Mouse (Mus musculus): ENCODE data around the gene Lhx5. TPM values are rescaled to one million over a fixed set of nuclear protein-coding genes. Genes with fewer than 3 reads are reported as not detected.

Gene Lhx5
- polyA plus RNA-seq, 1 experiment from 2014 or later = not detected

DNA sequence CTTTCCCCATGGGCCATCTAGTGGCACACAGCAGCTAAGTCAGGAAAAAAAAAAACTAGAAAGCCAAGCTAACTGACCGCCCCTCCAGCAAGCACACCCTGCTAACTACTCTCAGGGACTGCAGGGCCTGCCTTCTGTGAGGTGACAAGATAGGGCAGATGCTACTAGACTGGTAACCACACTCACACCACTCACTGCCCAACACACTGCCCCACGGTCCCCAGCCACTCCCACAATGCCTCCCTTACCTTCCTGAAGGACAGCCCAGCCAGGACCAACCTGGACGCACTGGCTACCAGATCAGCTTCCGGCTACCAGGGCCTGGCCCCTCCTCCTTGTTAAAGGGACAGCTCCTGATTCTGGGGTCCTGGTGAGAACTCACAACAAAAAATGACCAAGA lies 35.5 kb downstream of the Lhx5 start:
- Histone ChIP-seq H3K27me3 (ENCODE audit: control insufficient read depth, insufficient read depth, low read depth, low read length) (peaks cover 4% of the 10 kb centered on the region; the same call in 1 of the 2 replicates), H3K9me3 (ENCODE audit: control insufficient read depth, low read length) (no peaks in the 10 kb centered on the region), H3K4me1 (replicated peaks; ENCODE audit: control insufficient read depth, insufficient read depth, low read length) (no peaks in the 10 kb centered on the region), H3K4me3 (ENCODE audit: low read length) (peak overlapping the region; percentile 27), H3K4me2 (ENCODE audit: low read depth, low read length) (peak overlapping the region; percentile 33), H3K36me3 (ENCODE audit: control insufficient read depth, insufficient read depth, low read length) (no peaks in the 10 kb centered on the region), H3K27ac (ENCODE audit: low read length) (no peak overlapping the region), H3K9ac (ENCODE audit: low read length) (no peak overlapping the region; the same call in 1 of the 2 replicates)
- 2% methylated on average over 4 of the region's 4 CpGs for whole genome bisulfite sequencing
- ATAC-seq (ENCODE audit: low read depth) = no peak

DNA sequence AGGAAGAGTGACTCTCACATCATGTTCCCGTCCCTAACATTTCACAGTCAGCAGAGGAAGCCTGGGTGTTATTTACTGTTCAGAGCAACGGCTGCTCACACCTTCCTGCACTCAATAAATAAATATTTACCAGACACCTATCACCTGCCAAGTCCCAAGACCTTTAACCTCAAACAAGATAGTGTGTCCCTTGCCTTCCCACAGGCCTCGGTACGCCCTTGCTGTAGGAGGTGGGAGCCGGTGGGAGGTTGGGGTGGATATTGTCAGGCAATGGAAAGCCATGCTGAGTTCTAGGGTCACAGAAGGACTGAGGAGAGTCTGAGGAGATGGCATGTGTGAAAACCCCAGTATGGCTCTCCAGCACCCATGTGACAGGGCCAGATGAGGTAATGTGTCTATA lies 36.8 kb downstream of the Lhx5 start:
- H3K27me3 ChIP-seq (ENCODE audit: control insufficient read depth, insufficient read depth, low read depth, low read length) = no peaks in the 10 kb centered on the region
- H3K9me3 ChIP-seq (ENCODE audit: control insufficient read depth, low read length) = no peaks in the 10 kb centered on the region
- H3K9ac ChIP-seq (ENCODE audit: low read length) = no peak overlapping the region
- WGBS = 45% methylated on average over 5 of the region's 5 CpGs
- H3K4me2 ChIP-seq (ENCODE audit: low read depth, low read length) = no peak overlapping the region
- no peaks in the 10 kb centered on the region for H3K36me3 ChIP-seq (ENCODE audit: control insufficient read depth, insufficient read depth, low read length)
- H3K4me3 ChIP-seq (ENCODE audit: low read length) = no peak overlapping the region
- H3K4me1 ChIP-seq (replicated peaks; ENCODE audit: control insufficient read depth, insufficient read depth, low read length) = no peaks in the 10 kb centered on the region
- H3K27ac ChIP-seq (ENCODE audit: low read length) = no peak overlapping the region
- ATAC-seq (ENCODE audit: low read depth) = no peak

DNA sequence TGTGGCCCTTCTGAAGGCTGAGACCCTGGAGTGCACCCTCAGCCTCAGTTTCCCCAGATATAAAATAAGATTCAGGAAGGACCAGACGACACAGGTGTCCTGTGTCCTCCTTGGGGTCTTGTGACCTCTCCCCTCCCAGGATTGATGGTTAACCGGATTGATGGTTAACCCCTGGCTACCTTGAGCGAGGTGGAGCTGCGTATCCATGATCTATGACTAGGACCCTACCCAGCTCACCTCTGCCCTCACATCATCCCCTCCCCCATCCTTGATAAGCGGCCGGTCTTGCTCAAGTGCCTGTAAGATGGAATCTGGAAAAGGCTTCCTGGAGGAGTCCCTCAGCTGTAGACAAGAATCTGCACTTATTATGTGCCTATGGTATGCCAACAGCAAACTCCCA lies 37.3 kb downstream of the Lhx5 start:
- Histone ChIP-seq H3K36me3 (ENCODE audit: control insufficient read depth, insufficient read depth, low read length) (no peaks in the 10 kb centered on the region), H3K4me3 (ENCODE audit: low read length) (no peak overlapping the region), H3K4me2 (ENCODE audit: low read depth, low read length) (no peak overlapping the region), H3K9ac (ENCODE audit: low read length) (no peak overlapping the region), H3K27me3 (ENCODE audit: control insufficient read depth, insufficient read depth, low read depth, low read length) (no peaks in the 10 kb centered on the region), H3K27ac (ENCODE audit: low read length) (no peak overlapping the region), H3K4me1 (replicated peaks; ENCODE audit: control insufficient read depth, insufficient read depth, low read length) (no peaks in the 10 kb centered on the region), H3K9me3 (ENCODE audit: control insufficient read depth, low read length) (no peaks in the 10 kb centered on the region)
- ATAC-seq (ENCODE audit: low read depth) = no peak
- WGBS = 64% methylated on average over 6 of the region's 6 CpGs

DNA sequence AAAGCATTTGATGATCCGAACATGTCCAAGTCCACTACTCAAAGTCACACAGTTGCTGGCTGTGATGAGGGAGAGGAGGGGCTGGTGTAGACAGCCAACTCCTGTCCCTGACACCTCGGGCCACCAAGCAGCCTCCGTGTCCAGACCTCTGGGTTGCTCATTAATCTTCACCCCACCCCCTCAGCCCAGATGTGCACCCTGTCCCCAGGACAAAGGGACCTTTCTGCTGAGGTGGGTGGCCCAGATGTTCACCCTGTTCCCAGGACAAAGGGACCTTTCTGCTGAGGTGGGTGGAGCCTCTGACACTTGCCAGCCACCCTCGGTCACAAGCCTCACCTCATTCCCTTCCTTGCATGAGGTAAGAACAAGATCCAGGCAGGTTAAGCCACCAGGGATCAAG lies 40.0 kb downstream of the Lhx5 start:
- no peak overlapping the region for H3K4me2 ChIP-seq (ENCODE audit: low read depth, low read length)
- H3K27me3 ChIP-seq (ENCODE audit: control insufficient read depth, insufficient read depth, low read depth, low read length) = no peaks in the 10 kb centered on the region
- no peak overlapping the region for H3K4me3 ChIP-seq (ENCODE audit: low read length)
- no peaks in the 10 kb centered on the region for H3K9me3 ChIP-seq (ENCODE audit: control insufficient read depth, low read length)
- 19% methylated on average over 4 of the region's 4 CpGs for WGBS
- H3K9ac ChIP-seq (ENCODE audit: low read length) = no peak overlapping the region
- no peak overlapping the region for H3K27ac ChIP-seq (ENCODE audit: low read length)
- no peak for ATAC-seq (ENCODE audit: low read depth)
- H3K36me3 ChIP-seq (ENCODE audit: control insufficient read depth, insufficient read depth, low read length) = no peaks in the 10 kb centered on the region
- peaks cover 5% of the 10 kb centered on the region for H3K4me1 ChIP-seq (replicated peaks; ENCODE audit: control insufficient read depth, insufficient read depth, low read length)

DNA sequence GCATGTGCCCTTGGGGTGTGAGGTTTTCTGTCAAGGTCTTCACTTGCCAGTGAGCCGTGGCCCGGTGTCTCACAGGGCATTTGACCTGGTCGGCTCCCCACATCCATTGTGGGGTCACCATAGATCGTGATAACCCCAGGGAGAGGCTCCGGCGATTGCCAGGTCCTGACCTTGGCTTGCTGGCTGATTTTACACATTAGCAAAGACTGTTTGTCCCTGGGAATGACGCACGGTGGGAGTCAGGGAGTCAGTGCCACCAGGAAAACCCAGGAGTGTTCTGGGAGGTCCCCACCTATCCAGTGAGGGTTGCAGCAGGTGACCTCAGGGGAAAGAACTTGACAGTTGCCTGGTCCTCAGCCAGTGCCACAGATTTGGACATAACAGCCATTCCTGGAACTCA lies 41.3 kb downstream of the Lhx5 start, which contains the start of gene Sdsl:
Gene Sdsl (minus strand): TSS at position 41 of the 400 bp plus-strand sequence.
- no peak within 1 kb of the TSS for H3K4me2 ChIP-seq (ENCODE audit: low read depth, low read length)
- no peaks in the 10 kb centered on the region for H3K9me3 ChIP-seq (ENCODE audit: control insufficient read depth, low read length)
- no peak for ATAC-seq (ENCODE audit: low read depth)
- H3K36me3 ChIP-seq (ENCODE audit: control insufficient read depth, insufficient read depth, low read length) = no peaks in the 10 kb centered on the region
- 56% methylated on average over 8 of the region's 8 CpGs for WGBS
- H3K9ac ChIP-seq (ENCODE audit: low read length) = no peak within 1 kb of the TSS
- H3K4me1 ChIP-seq (replicated peaks; ENCODE audit: control insufficient read depth, insufficient read depth, low read length) = peaks cover 5% of the 10 kb centered on the region
- H3K27me3 ChIP-seq (ENCODE audit: control insufficient read depth, insufficient read depth, low read depth, low read length) = no peaks in the 10 kb centered on the region; the same call in 1 of the 2 replicates
- H3K27ac ChIP-seq (ENCODE audit: low read length) = no peak within 1 kb of the TSS
- H3K4me3 ChIP-seq (ENCODE audit: low read length) = no peak within 1 kb of the TSS

DNA sequence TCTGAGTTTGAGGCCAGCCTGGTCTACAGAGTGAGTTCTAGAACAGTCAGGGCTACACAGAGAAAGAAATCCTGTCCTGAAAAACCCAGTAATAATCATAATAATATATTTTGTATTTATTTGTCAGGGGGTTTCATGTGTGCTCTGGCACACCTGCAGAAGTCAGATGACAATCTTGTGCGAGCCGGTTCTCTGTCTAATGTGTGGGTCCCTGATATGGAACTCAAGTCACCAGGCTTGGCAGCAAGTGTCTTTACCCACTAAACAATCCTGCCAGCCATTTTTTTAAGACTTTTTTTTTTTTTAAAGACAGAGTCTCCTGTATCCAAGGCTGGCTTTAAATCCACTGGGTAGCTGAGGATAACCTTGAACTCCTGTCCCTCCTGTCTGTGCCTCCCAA lies 41.9 kb downstream of the Lhx5 start:
- ATAC-seq (ENCODE audit: low read depth) = no peak
- Histone ChIP-seq H3K9ac (ENCODE audit: low read length) (no peak overlapping the region), H3K4me1 (replicated peaks; ENCODE audit: control insufficient read depth, insufficient read depth, low read length) (peaks cover 5% of the 10 kb centered on the region), H3K27me3 (ENCODE audit: control insufficient read depth, insufficient read depth, low read depth, low read length) (no peaks in the 10 kb centered on the region; the same call in 1 of the 2 replicates), H3K4me3 (ENCODE audit: low read length) (no peak overlapping the region), H3K9me3 (ENCODE audit: control insufficient read depth, low read length) (no peaks in the 10 kb centered on the region), H3K4me2 (ENCODE audit: low read depth, low read length) (no peak overlapping the region), H3K27ac (ENCODE audit: low read length) (no peak overlapping the region), H3K36me3 (ENCODE audit: control insufficient read depth, insufficient read depth, low read length) (no peaks in the 10 kb centered on the region)
- 74% methylated on average over 2 of the region's 2 CpGs for WGBS

DNA sequence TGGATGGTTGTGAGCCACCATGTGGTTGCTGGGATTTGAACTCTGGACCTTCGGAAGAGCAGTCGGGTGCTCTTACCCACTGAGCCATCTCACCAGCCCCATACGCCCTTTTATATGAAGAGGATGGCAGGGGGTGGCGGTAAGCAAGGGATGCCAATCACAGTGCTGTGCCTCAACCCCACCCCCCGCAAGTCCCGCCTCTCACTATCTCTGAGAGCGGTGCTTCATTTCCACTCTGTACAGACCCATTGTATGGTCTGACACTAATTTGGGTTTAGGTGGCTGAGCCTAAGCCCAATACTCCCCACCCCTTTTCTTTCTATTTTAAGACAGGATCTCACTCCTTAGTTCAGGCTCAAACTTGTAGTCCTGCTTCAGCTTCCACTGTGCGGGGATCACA lies 44.4 kb downstream of the Lhx5 start:
- WGBS = 61% methylated on average over 8 of the region's 8 CpGs
- H3K9me3 ChIP-seq (ENCODE audit: control insufficient read depth, low read length) = no peaks in the 10 kb centered on the region
- ATAC-seq (ENCODE audit: low read depth) = no peak
- no peak overlapping the region for H3K27ac ChIP-seq (ENCODE audit: low read length)
- H3K4me3 ChIP-seq (ENCODE audit: low read length) = no peak overlapping the region
- H3K4me1 ChIP-seq (replicated peaks; ENCODE audit: control insufficient read depth, insufficient read depth, low read length) = peaks cover 5% of the 10 kb centered on the region
- no peaks in the 10 kb centered on the region for H3K36me3 ChIP-seq (ENCODE audit: control insufficient read depth, insufficient read depth, low read length)
- H3K9ac ChIP-seq (ENCODE audit: low read length) = no peak overlapping the region
- no peaks in the 10 kb centered on the region; the same call in 1 of the 2 replicates for H3K27me3 ChIP-seq (ENCODE audit: control insufficient read depth, insufficient read depth, low read depth, low read length)
- H3K4me2 ChIP-seq (ENCODE audit: low read depth, low read length) = peak overlapping the region; percentile 29; the same call in 1 of the 2 replicates

DNA sequence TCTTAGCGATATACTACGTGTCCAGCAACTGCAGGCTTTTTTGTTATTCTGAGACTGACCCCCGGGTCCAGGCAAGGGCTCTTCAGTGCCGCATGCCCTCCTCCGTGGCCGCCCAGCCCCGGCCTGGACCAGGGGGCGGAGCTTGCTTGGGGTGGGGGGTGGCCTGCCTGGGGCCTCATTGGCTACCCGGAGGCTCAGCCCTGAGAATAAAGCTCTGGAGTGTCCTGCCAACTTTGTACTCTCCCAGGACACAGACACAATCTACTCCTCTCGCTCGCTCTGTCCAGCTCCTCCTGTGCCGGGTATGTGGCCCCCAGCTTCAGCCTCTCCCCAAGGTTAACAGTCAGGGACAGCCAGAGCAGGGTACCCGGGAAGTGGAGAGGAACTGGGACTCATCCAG lies 44.8 kb downstream of the Lhx5 start, which contains the start of gene Sds:
Gene Sds (plus strand): TSS at position 231 of the 400 bp plus-strand sequence.
- ATAC-seq (ENCODE audit: low read depth) = 0 out of 2 replicates have a peak, but pooled peaks have one; percentile 15
- no peak within 1 kb of the TSS for H3K4me3 ChIP-seq (ENCODE audit: low read length)
- H3K9ac ChIP-seq (ENCODE audit: low read length) = peak within 1 kb of the TSS; percentile 4; the same call in 1 of the 2 replicates
- WGBS = 13% methylated on average over 13 of the region's 13 CpGs
- peaks cover 5% of the 10 kb centered on the region for H3K4me1 ChIP-seq (replicated peaks; ENCODE audit: control insufficient read depth, insufficient read depth, low read length)
- no peaks in the 10 kb centered on the region for H3K9me3 ChIP-seq (ENCODE audit: control insufficient read depth, low read length)
- H3K36me3 ChIP-seq (ENCODE audit: control insufficient read depth, insufficient read depth, low read length) = no peaks in the 10 kb centered on the region
- peak within 1 kb of the TSS; percentile 29; the same call in 1 of the 2 replicates for H3K4me2 ChIP-seq (ENCODE audit: low read depth, low read length)
- H3K27me3 ChIP-seq (ENCODE audit: control insufficient read depth, insufficient read depth, low read depth, low read length) = no peaks in the 10 kb centered on the region; the same call in 1 of the 2 replicates
- no peak within 1 kb of the TSS for H3K27ac ChIP-seq (ENCODE audit: low read length)

DNA sequence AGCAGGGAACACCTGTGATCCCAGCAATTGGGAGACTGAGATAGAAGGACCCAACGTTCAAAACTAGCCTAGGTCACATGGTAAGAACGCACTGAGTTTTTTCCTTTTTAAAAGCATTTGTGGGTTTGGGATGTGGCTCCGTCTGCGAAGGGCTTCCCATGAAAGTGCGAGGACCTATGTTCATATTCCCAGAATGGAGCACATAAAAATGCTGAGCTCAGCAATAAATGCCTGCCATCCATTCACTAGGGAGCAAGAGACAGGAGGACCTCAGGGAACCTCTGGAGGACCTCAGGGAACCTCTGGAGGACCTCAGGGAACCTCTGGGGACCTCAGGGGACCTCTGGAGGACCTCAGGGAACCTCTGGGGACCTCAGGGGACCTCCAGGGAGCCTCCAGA lies 46.5 kb downstream of the Lhx5 start:
- peaks cover 5% of the 10 kb centered on the region for H3K4me1 ChIP-seq (replicated peaks; ENCODE audit: control insufficient read depth, insufficient read depth, low read length)
- no peak overlapping the region for H3K27ac ChIP-seq (ENCODE audit: low read length)
- no peaks in the 10 kb centered on the region for H3K36me3 ChIP-seq (ENCODE audit: control insufficient read depth, insufficient read depth, low read length)
- H3K4me2 ChIP-seq (ENCODE audit: low read depth, low read length) = no peak overlapping the region
- no peak overlapping the region for H3K9ac ChIP-seq (ENCODE audit: low read length)
- H3K27me3 ChIP-seq (ENCODE audit: control insufficient read depth, insufficient read depth, low read depth, low read length) = no peaks in the 10 kb centered on the region; the same call in 1 of the 2 replicates
- H3K4me3 ChIP-seq (ENCODE audit: low read length) = no peak overlapping the region
- WGBS = 87% methylated on average over 5 of the region's 5 CpGs
- ATAC-seq (ENCODE audit: low read depth) = no peak
- H3K9me3 ChIP-seq (ENCODE audit: control insufficient read depth, low read length) = no peaks in the 10 kb centered on the region

DNA sequence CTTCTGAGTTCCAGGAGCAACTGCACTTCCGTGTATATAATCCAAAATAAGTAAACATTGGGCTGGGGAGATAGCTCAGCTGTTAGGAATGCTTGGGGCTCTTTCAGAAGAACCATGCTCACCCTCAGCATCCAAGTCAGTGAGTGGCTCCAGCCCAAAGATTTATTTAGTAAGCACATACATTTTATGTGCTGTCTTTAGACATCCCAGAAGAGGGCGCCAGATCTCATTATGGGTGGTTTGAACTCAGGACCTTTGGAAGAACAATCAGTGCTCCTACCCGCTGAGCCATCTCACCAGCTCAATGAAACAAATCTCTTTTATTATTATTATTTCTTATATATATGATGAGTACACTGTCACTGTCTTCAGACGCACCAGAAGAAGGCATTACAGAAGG lies 48.0 kb downstream of the Lhx5 start:
- Histone ChIP-seq H3K27ac (ENCODE audit: low read length) (no peak overlapping the region), H3K9me3 (ENCODE audit: control insufficient read depth, low read length) (no peaks in the 10 kb centered on the region), H3K36me3 (ENCODE audit: control insufficient read depth, insufficient read depth, low read length) (no peaks in the 10 kb centered on the region; the same call in 1 of the 2 replicates), H3K9ac (ENCODE audit: low read length) (no peak overlapping the region), H3K4me1 (replicated peaks; ENCODE audit: control insufficient read depth, insufficient read depth, low read length) (peaks cover 5% of the 10 kb centered on the region), H3K27me3 (ENCODE audit: control insufficient read depth, insufficient read depth, low read depth, low read length) (no peaks in the 10 kb centered on the region; the same call in 1 of the 2 replicates), H3K4me3 (ENCODE audit: low read length) (no peak overlapping the region), H3K4me2 (ENCODE audit: low read depth, low read length) (no peak overlapping the region)
- WGBS = 60% methylated on average over 4 of the region's 4 CpGs
- ATAC-seq (ENCODE audit: low read depth) = no peak

Data from lung, embryonic 16.5 days (tissue).